Mouse (Mus musculus): ENCODE data around the gene Gm13272. TPM values are rescaled to one million over a fixed set of nuclear protein-coding genes. Genes with fewer than 3 reads are reported as not detected.

The Gm13272 gene
- not detected for polyA plus RNA-seq (2014; fragmentation: Illumina TruSeq; extraction: RNeasy Lipid Tissue Mini Kit (QIAGEN cat#74804); ENCODE audit: low read depth, low replicate concordance)

GRCm38 (mm10) chr4:88779550-88779949, at the start of gene Gm13272:
Gm13272 (plus strand) TSS chr4:88779850.

GRCm38 (mm10) chr4:88754818-88755340, 24.8 kb upstream of the Gm13272 start, which contains the start of gene Gm13271:
Gm13271 (plus strand) TSS chr4:88754868.

GRCm38 (mm10) chr4:88759610-88760268, 19.9 kb upstream of the Gm13272 start, which contains the start of gene Gm13283:
Gm13283 (plus strand) TSS chr4:88760119.

GRCm38 (mm10) chr4:88773534-88773933, 6.1 kb upstream of the Gm13272 start, which contains the start of gene Gm13290:
Gm13290 (plus strand) TSS chr4:88773834.

GRCm38 (mm10) chr4:88776622-88777021, 3.0 kb upstream of the Gm13272 start, which contains the start of gene Gm13289:
Gm13289 (plus strand) TSS chr4:88776922.

GRCm38 (mm10) chr4:88781831-88782230, 2.2 kb downstream of the Gm13272 start, which contains the start of gene Ifnz:
Ifnz (plus strand) TSS chr4:88782131.

GRCm38 (mm10) chr4:88785409-88785808, 5.8 kb downstream of the Gm13272 start, which contains the start of gene Gm13276:
Gm13276 (plus strand) TSS chr4:88785709.

GRCm38 (mm10) chr4:88788402-88788801, 8.8 kb downstream of the Gm13272 start, which contains the start of gene Gm13277:
Gm13277 (plus strand) TSS chr4:88788632.

GRCm38 (mm10) chr4:88791250-88791649, 11.6 kb downstream of the Gm13272 start, which contains the start of gene Gm13278:
Gm13278 (plus strand) TSS chr4:88791550.

GRCm38 (mm10) chr4:88793936-88794675, 14.5 kb downstream of the Gm13272 start, which contains the start of gene Gm13275:
Gm13275 (plus strand) TSS chr4:88794487.

GRCm38 (mm10) chr4:88797097-88797496, 17.4 kb downstream of the Gm13272 start, which contains the start of gene Gm13279:
Gm13279 (plus strand) TSS chr4:88797397.

GRCm38 (mm10) chr4:88799365-88799764, 19.7 kb downstream of the Gm13272 start, which contains the start of gene Gm13285:
Gm13285 (plus strand) TSS chr4:88799665.

GRCm38 (mm10) chr4:88802954-88803353, 23.3 kb downstream of the Gm13272 start, which contains the start of gene Gm13287:
Gm13287 (plus strand) TSS chr4:88803254.

GRCm38 (mm10) chr4:88805231-88805630, 25.6 kb downstream of the Gm13272 start, which contains the start of gene Gm13288:
Gm13288 (plus strand) TSS chr4:88805531.

GRCm38 (mm10) chr4:88815928-88816327, 36.3 kb downstream of the Gm13272 start, which contains the start of gene Ifna7:
Ifna7 (plus strand) TSS chr4:88816228.

GRCm38 (mm10) chr4:88819659-88820058, 40.0 kb downstream of the Gm13272 start, which contains the start of gene Ifna11:
Ifna11 (plus strand) TSS chr4:88819959.

GRCm38 (mm10) chr4:88827116-88827515, 47.5 kb downstream of the Gm13272 start, which contains the start of gene Ifna6:
Ifna6 (plus strand) TSS chr4:88827416.

Other genes starting within 250 kb of the Gm13272 start
- not detected for gene Ifna15, start 221.6 kb upstream of the Gm13272 start, polyA plus RNA-seq (2014; fragmentation: Illumina TruSeq; extraction: RNeasy Lipid Tissue Mini Kit (QIAGEN cat#74804); ENCODE audit: low read depth, low replicate concordance)
- not detected for gene Ifna14, start 208.1 kb upstream of the Gm13272 start, polyA plus RNA-seq (2014; fragmentation: Illumina TruSeq; extraction: RNeasy Lipid Tissue Mini Kit (QIAGEN cat#74804); ENCODE audit: low read depth, low replicate concordance)
- not detected for gene Ifna9, start 187.5 kb upstream of the Gm13272 start, polyA plus RNA-seq (2014; fragmentation: Illumina TruSeq; extraction: RNeasy Lipid Tissue Mini Kit (QIAGEN cat#74804); ENCODE audit: low read depth, low replicate concordance)
- gene Ifna12, start 176.5 kb upstream of the Gm13272 start, polyA plus RNA-seq (2014; fragmentation: Illumina TruSeq; extraction: RNeasy Lipid Tissue Mini Kit (QIAGEN cat#74804); ENCODE audit: low read depth, low replicate concordance), result not detected
- gene C87499, start 145.4 kb upstream of the Gm13272 start, polyA plus RNA-seq (2014; fragmentation: Illumina TruSeq; extraction: RNeasy Lipid Tissue Mini Kit (QIAGEN cat#74804); ENCODE audit: low read depth, low replicate concordance), result not detected
- gene Ifna13, start 135.4 kb upstream of the Gm13272 start, polyA plus RNA-seq (2014; fragmentation: Illumina TruSeq; extraction: RNeasy Lipid Tissue Mini Kit (QIAGEN cat#74804); ENCODE audit: low read depth, low replicate concordance), result not detected
- not detected for gene Ifna16, start 102.9 kb upstream of the Gm13272 start, polyA plus RNA-seq (2014; fragmentation: Illumina TruSeq; extraction: RNeasy Lipid Tissue Mini Kit (QIAGEN cat#74804); ENCODE audit: low read depth, low replicate concordance)
- not detected for gene Ifna2, start 95.9 kb upstream of the Gm13272 start, polyA plus RNA-seq (2014; fragmentation: Illumina TruSeq; extraction: RNeasy Lipid Tissue Mini Kit (QIAGEN cat#74804); ENCODE audit: low read depth, low replicate concordance)
- not detected for gene Ifnab, start 88.5 kb upstream of the Gm13272 start, polyA plus RNA-seq (2014; fragmentation: Illumina TruSeq; extraction: RNeasy Lipid Tissue Mini Kit (QIAGEN cat#74804); ENCODE audit: low read depth, low replicate concordance)
- not detected for gene Gm26566, start 58.0 kb upstream of the Gm13272 start, polyA plus RNA-seq (2014; fragmentation: Illumina TruSeq; extraction: RNeasy Lipid Tissue Mini Kit (QIAGEN cat#74804); ENCODE audit: low read depth, low replicate concordance)
- 192 TPM for gene Klhl9, start 57.4 kb upstream of the Gm13272 start, polyA plus RNA-seq (2014; fragmentation: Illumina TruSeq; extraction: RNeasy Lipid Tissue Mini Kit (QIAGEN cat#74804); ENCODE audit: low read depth, low replicate concordance)
- not detected for gene Gm13271, start 25.0 kb upstream of the Gm13272 start, polyA plus RNA-seq (2014; fragmentation: Illumina TruSeq; extraction: RNeasy Lipid Tissue Mini Kit (QIAGEN cat#74804); ENCODE audit: low read depth, low replicate concordance)
- not detected for gene Gm13283, start 19.7 kb upstream of the Gm13272 start, polyA plus RNA-seq (2014; fragmentation: Illumina TruSeq; extraction: RNeasy Lipid Tissue Mini Kit (QIAGEN cat#74804); ENCODE audit: low read depth, low replicate concordance)
- gene Gm13290, start 6.0 kb upstream of the Gm13272 start, polyA plus RNA-seq (2014; fragmentation: Illumina TruSeq; extraction: RNeasy Lipid Tissue Mini Kit (QIAGEN cat#74804); ENCODE audit: low read depth, low replicate concordance), result not detected
- gene Gm13289, start 2.9 kb upstream of the Gm13272 start, polyA plus RNA-seq (2014; fragmentation: Illumina TruSeq; extraction: RNeasy Lipid Tissue Mini Kit (QIAGEN cat#74804); ENCODE audit: low read depth, low replicate concordance), result not detected
- not detected for gene Ifnz, start 2.3 kb downstream of the Gm13272 start, polyA plus RNA-seq (2014; fragmentation: Illumina TruSeq; extraction: RNeasy Lipid Tissue Mini Kit (QIAGEN cat#74804); ENCODE audit: low read depth, low replicate concordance)
- gene Gm13276, start 5.9 kb downstream of the Gm13272 start, polyA plus RNA-seq (2014; fragmentation: Illumina TruSeq; extraction: RNeasy Lipid Tissue Mini Kit (QIAGEN cat#74804); ENCODE audit: low read depth, low replicate concordance), result not detected
- not detected for gene Gm13277, start 8.8 kb downstream of the Gm13272 start, polyA plus RNA-seq (2014; fragmentation: Illumina TruSeq; extraction: RNeasy Lipid Tissue Mini Kit (QIAGEN cat#74804); ENCODE audit: low read depth, low replicate concordance)
- gene Gm13278, start 11.7 kb downstream of the Gm13272 start, polyA plus RNA-seq (2014; fragmentation: Illumina TruSeq; extraction: RNeasy Lipid Tissue Mini Kit (QIAGEN cat#74804); ENCODE audit: low read depth, low replicate concordance), result not detected
- not detected for gene Gm13275, start 14.6 kb downstream of the Gm13272 start, polyA plus RNA-seq (2014; fragmentation: Illumina TruSeq; extraction: RNeasy Lipid Tissue Mini Kit (QIAGEN cat#74804); ENCODE audit: low read depth, low replicate concordance)
- gene Gm13279, start 17.5 kb downstream of the Gm13272 start, polyA plus RNA-seq (2014; fragmentation: Illumina TruSeq; extraction: RNeasy Lipid Tissue Mini Kit (QIAGEN cat#74804); ENCODE audit: low read depth, low replicate concordance), result not detected
- gene Gm13285, start 19.8 kb downstream of the Gm13272 start, polyA plus RNA-seq (2014; fragmentation: Illumina TruSeq; extraction: RNeasy Lipid Tissue Mini Kit (QIAGEN cat#74804); ENCODE audit: low read depth, low replicate concordance), result not detected
- not detected for gene Gm13287, start 23.4 kb downstream of the Gm13272 start, polyA plus RNA-seq (2014; fragmentation: Illumina TruSeq; extraction: RNeasy Lipid Tissue Mini Kit (QIAGEN cat#74804); ENCODE audit: low read depth, low replicate concordance)
- gene Gm13288, start 25.7 kb downstream of the Gm13272 start, polyA plus RNA-seq (2014; fragmentation: Illumina TruSeq; extraction: RNeasy Lipid Tissue Mini Kit (QIAGEN cat#74804); ENCODE audit: low read depth, low replicate concordance), result not detected
- gene Ifna7, start 36.4 kb downstream of the Gm13272 start, polyA plus RNA-seq (2014; fragmentation: Illumina TruSeq; extraction: RNeasy Lipid Tissue Mini Kit (QIAGEN cat#74804); ENCODE audit: low read depth, low replicate concordance), result not detected
- not detected for gene Ifna11, start 40.1 kb downstream of the Gm13272 start, polyA plus RNA-seq (2014; fragmentation: Illumina TruSeq; extraction: RNeasy Lipid Tissue Mini Kit (QIAGEN cat#74804); ENCODE audit: low read depth, low replicate concordance)
- gene Ifna6, start 47.6 kb downstream of the Gm13272 start, polyA plus RNA-seq (2014; fragmentation: Illumina TruSeq; extraction: RNeasy Lipid Tissue Mini Kit (QIAGEN cat#74804); ENCODE audit: low read depth, low replicate concordance), result not detected
- gene Ifna5, start 55.7 kb downstream of the Gm13272 start, polyA plus RNA-seq (2014; fragmentation: Illumina TruSeq; extraction: RNeasy Lipid Tissue Mini Kit (QIAGEN cat#74804); ENCODE audit: low read depth, low replicate concordance), result not detected
- gene Ifna4, start 62.0 kb downstream of the Gm13272 start, polyA plus RNA-seq (2014; fragmentation: Illumina TruSeq; extraction: RNeasy Lipid Tissue Mini Kit (QIAGEN cat#74804); ENCODE audit: low read depth, low replicate concordance), result not detected
- not detected for gene Ifna1, start 70.2 kb downstream of the Gm13272 start, polyA plus RNA-seq (2014; fragmentation: Illumina TruSeq; extraction: RNeasy Lipid Tissue Mini Kit (QIAGEN cat#74804); ENCODE audit: low read depth, low replicate concordance)
- gene Ifne, start 100.4 kb downstream of the Gm13272 start, polyA plus RNA-seq (2014; fragmentation: Illumina TruSeq; extraction: RNeasy Lipid Tissue Mini Kit (QIAGEN cat#74804); ENCODE audit: low read depth, low replicate concordance), result not detected